24 mouse cellular contexts compared by ENCODE assay signal in the genomic region with DNA sequence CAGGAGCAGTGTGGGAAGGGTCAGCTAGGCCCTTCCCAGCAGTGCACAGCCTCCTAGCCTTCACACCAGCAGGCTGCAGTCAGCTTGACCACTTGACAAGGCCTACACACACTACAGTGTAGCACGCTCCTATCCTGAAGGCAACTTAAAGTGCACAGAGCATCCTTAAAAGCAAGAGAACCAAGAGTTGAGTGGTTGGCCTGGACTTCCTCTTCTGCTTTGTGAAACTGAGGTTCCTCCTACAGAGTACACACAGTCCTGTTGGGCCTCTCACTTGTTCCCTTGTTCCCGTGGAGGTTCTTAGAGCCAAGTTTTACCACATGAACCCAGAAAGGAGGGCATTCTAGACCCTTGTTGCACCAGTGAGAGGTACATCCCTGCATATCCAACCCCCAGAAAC. TPM values are rescaled to one million over a fixed set of nuclear protein-coding genes. Genes with fewer than 3 reads are reported as not detected.
DNase-seq lines count a peak whose midpoint lies in the region; ATAC-seq and TF ChIP-seq lines count a peak whose summit lies in the region.
"Had no signal": no experiment of that assay in that cellular context is flagged by ENCODE, and none has a peak within 500 bp of the region (broad histone marks: within the 10 kb centered on the region; RNA-seq: fewer than 3 reads in every experiment).

No protein-coding gene starts in this region.

- H3K4me3 ChIP-seq in heart, adult 2 months: no peak overlapping the region
- H3K4me3 ChIP-seq in megakaryocyte, embryonic 14.5 days (replicated peaks): peak overlapping the region; percentile 9
- H3K4me3 ChIP-seq in kidney, embryonic 16.5 days (ENCODE audit: low read length): no peak overlapping the region
- H3K4me3 ChIP-seq: hindbrain, embryonic 10.5 days; left cerebral cortex, adult 2 months; midbrain, embryonic 10.5 days had no signal

- 83% methylated on average over 2 of the region's 2 CpGs for WGBS in heart, adult 2 months
- 93% methylated on average over 2 of the region's 2 CpGs for WGBS in kidney, embryonic 16.5 days

- peak; percentile 33; the same call in 1 of the 2 replicates for ATAC-seq in common myeloid progenitor, adult 5-6 weeks (replicated peaks; ENCODE audit: low read depth, poor library complexity, severe bottlenecking)
- no peak for ATAC-seq in kidney, embryonic 16.5 days (ENCODE audit: low FRiP score, low TSS enrichment)
- ATAC-seq: forebrain, postnatal 0 days; hindbrain, postnatal 0 days; intestine, postnatal 0 days had no signal

- no peaks in the 10 kb centered on the region for H3K36me3 ChIP-seq in heart, adult 2 months (ENCODE audit: control insufficient read depth, insufficient read depth, low read length)
- peaks cover 22% of the 10 kb centered on the region for H3K36me3 ChIP-seq in megakaryocyte, embryonic 14.5 days (replicated peaks; ENCODE audit: low read length)
- 0 out of 2 replicates have a peak, but pooled peaks cover 5% of the 10 kb centered on the region for H3K36me3 ChIP-seq in kidney, embryonic 16.5 days (ENCODE audit: insufficient read depth, low read length)
- H3K36me3 ChIP-seq: midbrain, embryonic 10.5 days had no signal

- H3K27ac ChIP-seq in heart, adult 2 months: no peak overlapping the region
- no peak overlapping the region for H3K27ac ChIP-seq in kidney, embryonic 16.5 days (ENCODE audit: low read length)
- H3K27ac ChIP-seq: hindbrain, embryonic 10.5 days; hindbrain, postnatal 0 days; left cerebral cortex, adult 2 months; midbrain, embryonic 10.5 days had no signal

- no peak overlapping the region for H3K9ac ChIP-seq in heart, adult 2 months (ENCODE audit: low read depth, low read length)
- H3K9ac ChIP-seq in kidney, embryonic 16.5 days (replicated peaks; ENCODE audit: low read length): no peak overlapping the region
- H3K9ac ChIP-seq: forebrain, postnatal 0 days had no signal

- H3K4me2 ChIP-seq in kidney, embryonic 16.5 days (replicated peaks; ENCODE audit: low read depth, low read length): no peak overlapping the region
- H3K4me2 ChIP-seq: heart, embryonic 11.5 days had no signal

- intact Hi-C loops in heart, adult 2 months (cut with DNase I): no loop called here

- H3K9me3 ChIP-seq in megakaryocyte, embryonic 14.5 days: no peaks in the 10 kb centered on the region
- no peaks in the 10 kb centered on the region for H3K9me3 ChIP-seq in kidney, embryonic 16.5 days (ENCODE audit: low read length)
- H3K9me3 ChIP-seq: G1E; hindbrain, embryonic 10.5 days; midbrain, embryonic 10.5 days had no signal

- no peaks in the 10 kb centered on the region for H3K27me3 ChIP-seq in heart, adult 2 months (ENCODE audit: control insufficient read depth, insufficient read depth, low read length)
- peaks cover 19% of the 10 kb centered on the region for H3K27me3 ChIP-seq in megakaryocyte, embryonic 14.5 days (replicated peaks)
- no peaks in the 10 kb centered on the region for H3K27me3 ChIP-seq in kidney, embryonic 16.5 days (ENCODE audit: insufficient read depth, low read length)

- no peak for TF ChIP-seq POLR2A in heart, adult 2 months (IDR thresholded peaks at IDR 0.05; ENCODE audit: insufficient read depth, low read depth, low read length)

- TF ChIP-seq CTCF in heart, adult 2 months (IDR thresholded peaks at IDR 0.05): no peak

- TF ChIP-seq EP300 in heart, adult 2 months (IDR thresholded peaks at IDR 0.05; ENCODE audit: insufficient read depth, low read depth, low read length): no peak

- peaks cover 2% of the 10 kb centered on the region; the same call in 1 of the 2 replicates for H3K4me1 ChIP-seq in heart, adult 2 months (ENCODE audit: control insufficient read depth, insufficient read depth, low read length)
- peaks cover 60% of the 10 kb centered on the region for H3K4me1 ChIP-seq in megakaryocyte, embryonic 14.5 days
- H3K4me1 ChIP-seq in kidney, embryonic 16.5 days (ENCODE audit: insufficient read depth, low read length): peaks cover 4% of the 10 kb centered on the region; the same call in 1 of the 2 replicates

- DNase-seq in heart, adult 11 months: peak; percentile 92
- no peak for DNase-seq in heart, adult 2 months
- DNase-seq in A20 (ENCODE audit: low read depth, low spot score): peak; percentile 14
- no peak for DNase-seq in adrenal gland, postnatal 4 days (ENCODE audit: low spot score in 2 of 2)
- DNase-seq in urinary bladder, adult 18-20 months (ENCODE audit: low spot score in 2 of 2): no peak
- DNase-seq: adrenal gland, adult 2 months; cerebellum, adult 2 months; cerebellum, postnatal 25 days; forebrain, postnatal 0 days; layer of hippocampus, adult 9-11 months; lung, postnatal 14 days; retina, postnatal 1 day; right cerebral cortex, postnatal 25 days; spleen, adult 18-20 months had no signal

- H3K79me2 ChIP-seq in heart, adult 2 months (replicated peaks; ENCODE audit: control insufficient read depth, insufficient read depth, low read length): no peaks in the 10 kb centered on the region

RNA-seq across cellular contexts. Expression of gene Fosl2, which starts 50.0 kb away (rescaled TPM):
- total RNA-seq in heart, adult 2 months (2021): 10 to 100 TPM; 21.2 to 26.6 TPM
- polyA plus RNA-seq in heart, adult 2 months (2012; rRNA removed): 10.2 and 11.9 TPM in 2 replicates
- total RNA-seq in common myeloid progenitor, adult 5-6 weeks (2017): 8.0 and 8.5 TPM in 2 replicates
- polyA plus RNA-seq in megakaryocyte, embryonic 14.5 days (2012; ENCODE audit: insufficient read depth, low replicate concordance): 2.9 and 5.0 TPM in 2 replicates
- 100 to 1,000 TPM; 248 to 278 TPM for total RNA-seq in adrenal gland, postnatal 4 days (2021)
- 5.5 and 6.5 TPM in 2 replicates for polyA plus RNA-seq in kidney, embryonic 16.5 days (2015; fragmentation: Nextera tagmentation; extraction: Ambion mirVana)

Comparison
In these comparisons a context has a peak if more than half of its experiments do, and no peak if none do; other contexts are left out.
1. DNase-seq: peak in heart, adult 11 months (single experiment) and A20 (single experiment); none in heart, adult 2 months (0 of 2), adrenal gland, postnatal 4 days (0 of 2) and urinary bladder, adult 18-20 months (0 of 2).
2. RNA of gene Fosl2, which starts 50.0 kb away (total RNA-seq): 248 to 278 TPM in adrenal gland, postnatal 4 days; 21.2 to 26.6 TPM in heart, adult 2 months and 8.0 to 8.5 TPM in common myeloid progenitor, adult 5-6 weeks; every median in the first group is over 4 times any median in the second.